Mouse (Mus musculus) hindbrain, embryonic 12.5 days (tissue): ENCODE measurements around the gene Cygb. TPM values are rescaled to one million over a fixed set of nuclear protein-coding genes. Genes with fewer than 3 reads are reported as not detected.

Source experiments
- ATAC-seq: fragments of 200-750 bp; cut with Nextera tagmentation; 2 replicates; pipeline ENCODE4 v1.8.0; 2017; ENCODE audit warnings: moderate TSS enrichment; ENCODE audit not compliant: low FRiP score
- H3K27ac ChIP-seq: fragments of 300-500 bp; sonication (generic); 2 replicates; pipeline ENCODE4 v1.5.1; 2016; ENCODE audit warnings: mild to moderate bottlenecking
- H3K27me3 ChIP-seq: fragments of 300-500 bp; sonication (generic); 2 replicates; pipeline ENCODE4 v1.6.1; 2016; ENCODE audit warnings: mild to moderate bottlenecking
- H3K36me3 ChIP-seq: fragments of 300-500 bp; sonication (generic); 2 replicates; pipeline ENCODE4 v1.6.1; 2016; ENCODE audit warnings: mild to moderate bottlenecking
- H3K4me1 ChIP-seq: fragments of 300-500 bp; sonication (generic); 2 replicates; pipeline ENCODE4 v1.6.1; 2016
- H3K4me2 ChIP-seq: fragments of 300-500 bp; sonication (generic); replicated peaks from 2 replicates; pipeline ENCODE4 v1.6.1; 2016; ENCODE audit warnings: mild to moderate bottlenecking
- H3K4me3 ChIP-seq: fragments of 300-500 bp; sonication (generic); 2 replicates; pipeline ENCODE4 v1.5.1; 2016; ENCODE audit warnings: mild to moderate bottlenecking
- H3K9ac ChIP-seq: fragments of 300-500 bp; sonication (generic); 2 replicates; pipeline ENCODE4 v1.6.1; 2016; ENCODE audit warnings: mild to moderate bottlenecking, moderate library complexity
- H3K9me3 ChIP-seq: fragments of 300-500 bp; sonication (generic); replicated peaks from 2 replicates; pipeline ENCODE4 v1.6.1; 2016; ENCODE audit warnings: mild to moderate bottlenecking
- WGBS: fragments of 180-500 bp; shearing (Covaris S2); methylation state at CpG from one replicate; pipeline ENCODE4 v1.1.7; 2016; 5-methylcytosine and 5-hydroxymethylcytosine counted together
- polyA plus RNA-seq: library from polyadenylated mRNA; unstranded; fragments of >200 nt; fragmentation: Nextera tagmentation; extraction: Ambion mirVana; gene quantifications from 2 replicates; pipeline ENCODE4 v1.2.1, GENCODE M21; 2016

Gene Cygb
- polyA plus RNA-seq, 1 experiment from 2014 or later, result 4.5 TPM

DNA sequence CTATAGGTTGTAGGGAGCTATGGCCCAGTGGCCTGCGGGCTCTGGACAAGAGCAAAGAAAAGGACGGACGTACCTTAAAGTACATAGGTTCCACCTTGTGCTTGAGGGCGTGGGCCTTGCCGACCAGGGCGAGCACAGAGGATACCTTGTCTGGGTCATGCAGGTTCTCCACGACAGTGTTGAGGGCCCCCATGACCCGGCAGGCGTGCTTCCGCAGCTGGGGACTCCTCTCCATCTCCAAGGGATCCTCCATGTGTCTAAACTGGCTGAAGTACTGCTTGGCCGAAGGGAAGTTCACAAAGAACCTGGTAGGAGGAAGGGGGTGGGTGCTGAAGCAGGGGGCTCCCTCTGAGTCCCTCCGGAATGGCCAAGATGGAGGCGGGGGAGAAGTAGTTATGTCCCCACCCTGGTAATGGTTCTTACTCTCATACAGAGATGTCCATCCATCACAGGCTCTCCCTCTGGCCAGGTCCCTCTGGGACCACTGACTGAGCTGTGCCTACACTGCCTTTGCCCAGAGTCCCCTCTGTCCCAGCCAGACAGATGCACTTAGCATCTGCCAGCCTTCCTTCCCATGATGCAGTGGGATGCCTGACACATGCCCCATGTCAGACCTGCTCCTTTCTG lies 4.3 kb downstream of the Cygb start:
- peaks cover 38% of the 10 kb centered on the region for H3K4me1 ChIP-seq
- no peak for ATAC-seq
- no peaks in the 10 kb centered on the region for H3K9me3 ChIP-seq
- H3K4me2 ChIP-seq, result no peak overlapping the region
- H3K9ac ChIP-seq, result peak overlapping the region; percentile 5; the same call in 1 of the 2 replicates
- H3K36me3 ChIP-seq, result no peaks in the 10 kb centered on the region
- H3K27ac ChIP-seq, result 0 out of 2 replicates have a peak overlapping the region, but pooled peaks have one; percentile 12
- WGBS, result 89% methylated on average over 13 of the region's 13 CpGs
- peaks cover 63% of the 10 kb centered on the region for H3K27me3 ChIP-seq
- no peak overlapping the region for H3K4me3 ChIP-seq

DNA sequence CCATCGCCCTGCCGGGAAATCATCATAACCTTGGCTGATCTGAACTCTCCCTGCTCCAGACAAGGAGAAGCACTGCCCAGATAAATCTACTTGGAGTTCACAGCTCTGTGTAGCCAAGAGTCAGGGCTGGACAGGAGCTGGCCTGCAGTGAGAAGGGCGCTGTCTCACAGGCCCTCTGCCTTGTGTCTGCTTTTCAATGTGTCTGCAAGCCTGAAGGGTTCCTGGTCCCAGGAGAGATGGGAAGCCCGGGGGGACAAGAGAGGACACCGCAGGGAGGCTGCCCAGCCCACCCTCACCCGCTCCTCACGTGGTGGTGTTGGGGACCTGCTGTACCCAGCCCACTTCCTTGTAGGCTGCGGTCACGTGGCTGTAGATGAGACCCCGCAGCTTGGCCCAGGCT lies 5.1 kb downstream of the Cygb start:
- Histone ChIP-seq H3K9ac (no peak overlapping the region; the same call in 1 of the 2 replicates), H3K4me2 (no peak overlapping the region), H3K27ac (no peak overlapping the region), H3K9me3 (no peaks in the 10 kb centered on the region), H3K36me3 (no peaks in the 10 kb centered on the region), H3K27me3 (peaks cover 57% of the 10 kb centered on the region), H3K4me1 (peaks cover 36% of the 10 kb centered on the region), H3K4me3 (no peak overlapping the region)
- ATAC-seq, result no peak
- 69% methylated on average over 10 of the region's 10 CpGs for WGBS

DNA sequence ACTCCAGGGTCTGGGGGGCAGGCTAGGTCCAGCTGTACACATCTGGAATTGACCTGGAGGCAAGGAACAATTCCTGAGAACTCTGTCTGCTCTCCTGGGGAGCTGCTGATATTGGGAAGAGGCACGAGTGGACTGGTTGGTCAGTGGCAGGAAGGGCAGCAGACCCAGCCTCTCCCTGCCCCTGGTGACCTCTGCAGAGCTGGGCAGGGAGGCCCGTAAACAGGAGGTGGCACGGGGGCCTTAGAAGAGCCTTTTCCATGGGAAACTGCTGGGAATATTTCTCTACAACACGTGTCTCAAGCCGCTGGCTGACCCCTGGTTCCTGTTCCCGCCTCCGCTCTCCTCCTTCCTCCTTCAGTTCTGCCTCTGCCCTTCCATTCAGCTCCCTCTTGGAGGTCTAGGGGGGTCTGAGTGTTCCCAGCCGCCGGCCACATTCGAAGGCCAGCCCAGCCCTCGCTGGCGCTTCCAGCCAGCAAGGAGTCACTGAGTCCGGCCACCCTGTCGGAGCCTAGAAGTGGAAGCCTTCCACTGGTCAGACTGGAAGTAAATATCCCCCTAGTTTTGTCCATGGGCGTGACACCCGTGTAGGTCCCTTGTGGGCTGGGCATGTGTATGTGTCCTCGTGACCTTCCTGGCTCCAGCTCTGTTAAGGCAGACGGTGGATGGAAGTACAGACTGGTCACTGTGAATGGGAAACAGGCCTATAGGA lies 5.7 kb downstream of the Cygb start:
- Histone ChIP-seq H3K4me3 (no peak overlapping the region), H3K27ac (0 out of 2 replicates have a peak overlapping the region, but pooled peaks have one; percentile 12), H3K4me2 (no peak overlapping the region), H3K9ac (0 out of 2 replicates have a peak overlapping the region, but pooled peaks have one; percentile 18), H3K36me3 (no peaks in the 10 kb centered on the region), H3K27me3 (peaks cover 53% of the 10 kb centered on the region), H3K9me3 (no peaks in the 10 kb centered on the region), H3K4me1 (peaks cover 38% of the 10 kb centered on the region)
- 51% methylated on average over 18 of the region's 18 CpGs for WGBS
- no peak for ATAC-seq

DNA sequence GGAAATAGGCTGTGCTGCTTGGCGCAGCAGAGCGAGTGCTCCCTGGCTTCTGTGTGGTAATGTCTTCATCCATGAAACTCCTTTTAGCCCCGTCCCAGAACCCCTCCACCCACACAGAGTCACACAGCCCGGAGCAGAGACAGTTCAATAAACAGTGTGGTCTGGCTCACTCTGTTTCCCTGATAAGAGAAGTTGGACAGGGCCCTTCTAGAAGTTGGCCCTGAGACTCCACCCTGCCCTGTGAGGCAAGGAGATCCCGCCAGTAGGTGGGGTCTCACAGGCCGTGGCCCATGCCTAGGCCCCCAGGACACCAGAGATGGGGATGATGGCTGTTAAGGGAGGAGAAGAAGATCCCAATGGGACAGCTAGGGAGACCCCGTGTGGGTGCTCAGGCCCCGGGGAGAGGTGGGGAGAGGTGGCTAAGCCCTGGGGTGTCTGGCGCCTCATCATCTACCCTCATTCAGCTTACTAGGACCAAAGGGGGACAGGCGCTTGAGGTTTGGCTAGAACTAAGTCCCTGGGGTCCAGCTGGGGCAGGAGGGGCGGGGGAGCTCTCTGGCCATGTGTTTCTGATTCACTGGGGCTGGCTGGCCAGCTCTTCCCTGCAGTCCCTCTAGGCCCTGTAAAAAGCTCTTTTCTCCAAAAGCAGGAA lies 6.6 kb downstream of the Cygb start:
- no peaks in the 10 kb centered on the region for H3K9me3 ChIP-seq
- no peak overlapping the region for H3K9ac ChIP-seq
- 57% methylated on average over 11 of the region's 11 CpGs for WGBS
- ATAC-seq, result no peak
- peaks cover 35% of the 10 kb centered on the region for H3K4me1 ChIP-seq
- no peak overlapping the region for H3K27ac ChIP-seq
- no peaks in the 10 kb centered on the region for H3K36me3 ChIP-seq
- H3K4me2 ChIP-seq, result no peak overlapping the region
- H3K27me3 ChIP-seq, result peaks cover 44% of the 10 kb centered on the region
- H3K4me3 ChIP-seq, result no peak overlapping the region

DNA sequence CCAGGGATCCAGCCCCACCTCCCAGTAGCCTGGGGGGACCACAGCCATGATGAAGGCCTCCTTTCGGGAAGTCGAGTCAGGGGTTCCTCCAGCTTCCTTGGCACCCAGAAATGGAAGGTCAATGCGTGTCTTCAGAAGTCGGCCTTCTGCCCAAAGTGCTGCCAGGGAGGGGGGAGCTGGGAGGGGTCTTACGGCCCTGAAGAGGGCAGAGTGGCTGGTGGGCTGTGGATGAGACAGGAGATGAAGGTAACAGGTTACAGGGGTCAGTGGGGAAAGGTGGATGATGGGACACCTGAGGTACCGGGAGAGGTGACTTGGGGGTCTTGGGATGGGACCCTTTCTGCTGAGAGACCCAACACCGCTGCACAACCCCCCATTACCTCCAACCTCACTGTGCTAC lies 7.3 kb downstream of the Cygb start:
- peaks cover 31% of the 10 kb centered on the region for H3K4me1 ChIP-seq
- H3K9me3 ChIP-seq, result no peaks in the 10 kb centered on the region
- no peak for ATAC-seq
- no peak overlapping the region for H3K9ac ChIP-seq
- no peak overlapping the region for H3K4me2 ChIP-seq
- peaks cover 37% of the 10 kb centered on the region for H3K27me3 ChIP-seq
- H3K27ac ChIP-seq, result no peak overlapping the region
- no peak overlapping the region for H3K4me3 ChIP-seq
- H3K36me3 ChIP-seq, result no peaks in the 10 kb centered on the region
- 79% methylated on average over 7 of the region's 7 CpGs for WGBS

DNA sequence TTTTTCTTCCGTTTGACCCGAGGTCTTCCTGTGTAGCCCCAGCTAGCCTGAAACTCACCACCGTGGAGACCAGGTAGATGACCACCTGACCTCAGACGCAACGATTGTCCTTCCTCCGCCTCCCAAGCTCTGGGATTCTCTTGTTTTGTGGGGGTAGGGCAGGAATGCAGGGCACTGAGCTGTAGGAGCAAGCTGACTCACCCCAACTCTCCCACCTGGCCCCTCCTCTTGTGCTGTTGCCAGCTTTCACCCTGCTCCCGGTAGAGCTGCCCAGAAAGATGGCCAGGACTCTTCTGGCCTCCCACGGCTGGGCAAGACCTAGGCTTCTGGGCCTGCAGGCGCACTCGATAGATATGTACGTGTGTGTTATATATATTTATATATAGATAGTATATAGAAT lies 8.0 kb downstream of the Cygb start:
- no peak for ATAC-seq
- Histone ChIP-seq H3K4me1 (peaks cover 31% of the 10 kb centered on the region), H3K27ac (no peak overlapping the region), H3K36me3 (no peaks in the 10 kb centered on the region), H3K4me2 (no peak overlapping the region), H3K9ac (no peak overlapping the region), H3K27me3 (peaks cover 31% of the 10 kb centered on the region), H3K4me3 (no peak overlapping the region), H3K9me3 (no peaks in the 10 kb centered on the region)
- WGBS, result 68% methylated on average over 11 of the region's 11 CpGs

DNA sequence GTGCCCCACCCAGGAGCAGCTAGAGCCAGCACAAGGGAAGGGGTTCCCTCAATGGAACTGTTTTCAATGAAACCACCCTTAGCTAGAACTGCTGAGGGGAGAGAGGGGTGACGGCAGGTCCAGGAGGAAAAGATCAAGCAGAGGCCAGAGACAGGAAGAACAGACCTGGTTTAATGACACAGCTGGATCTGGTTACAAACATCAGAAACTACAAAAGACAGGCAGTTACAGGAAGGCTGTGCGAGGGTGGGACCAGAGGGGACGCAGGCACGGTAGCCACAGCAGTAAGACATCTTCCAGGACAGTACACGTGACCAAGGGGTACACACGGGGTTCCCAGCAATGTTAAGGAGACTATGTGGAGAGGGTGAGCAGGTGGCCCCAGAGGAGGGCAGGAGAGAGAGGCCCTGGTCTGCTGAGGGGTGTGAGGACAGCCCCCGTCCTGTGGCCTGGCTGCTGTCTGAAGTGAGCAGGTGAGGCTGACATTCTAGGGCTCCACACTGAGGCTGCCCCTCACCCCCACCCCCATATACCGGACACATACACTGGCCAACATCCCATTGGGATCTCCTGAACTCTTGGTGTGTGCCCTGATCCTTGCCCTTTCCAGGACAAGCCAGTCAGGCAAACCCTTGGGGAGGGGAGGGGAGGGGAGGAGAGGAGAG lies 8.5 kb downstream of the Cygb start:
- ATAC-seq, result no peak
- H3K4me3 ChIP-seq, result no peak overlapping the region
- H3K4me2 ChIP-seq, result no peak overlapping the region
- 65% methylated on average over 8 of the region's 8 CpGs for WGBS
- peaks cover 31% of the 10 kb centered on the region for H3K4me1 ChIP-seq
- no peak overlapping the region for H3K27ac ChIP-seq
- peaks cover 25% of the 10 kb centered on the region for H3K27me3 ChIP-seq
- H3K9ac ChIP-seq, result no peak overlapping the region
- H3K36me3 ChIP-seq, result no peaks in the 10 kb centered on the region
- H3K9me3 ChIP-seq, result no peaks in the 10 kb centered on the region

DNA sequence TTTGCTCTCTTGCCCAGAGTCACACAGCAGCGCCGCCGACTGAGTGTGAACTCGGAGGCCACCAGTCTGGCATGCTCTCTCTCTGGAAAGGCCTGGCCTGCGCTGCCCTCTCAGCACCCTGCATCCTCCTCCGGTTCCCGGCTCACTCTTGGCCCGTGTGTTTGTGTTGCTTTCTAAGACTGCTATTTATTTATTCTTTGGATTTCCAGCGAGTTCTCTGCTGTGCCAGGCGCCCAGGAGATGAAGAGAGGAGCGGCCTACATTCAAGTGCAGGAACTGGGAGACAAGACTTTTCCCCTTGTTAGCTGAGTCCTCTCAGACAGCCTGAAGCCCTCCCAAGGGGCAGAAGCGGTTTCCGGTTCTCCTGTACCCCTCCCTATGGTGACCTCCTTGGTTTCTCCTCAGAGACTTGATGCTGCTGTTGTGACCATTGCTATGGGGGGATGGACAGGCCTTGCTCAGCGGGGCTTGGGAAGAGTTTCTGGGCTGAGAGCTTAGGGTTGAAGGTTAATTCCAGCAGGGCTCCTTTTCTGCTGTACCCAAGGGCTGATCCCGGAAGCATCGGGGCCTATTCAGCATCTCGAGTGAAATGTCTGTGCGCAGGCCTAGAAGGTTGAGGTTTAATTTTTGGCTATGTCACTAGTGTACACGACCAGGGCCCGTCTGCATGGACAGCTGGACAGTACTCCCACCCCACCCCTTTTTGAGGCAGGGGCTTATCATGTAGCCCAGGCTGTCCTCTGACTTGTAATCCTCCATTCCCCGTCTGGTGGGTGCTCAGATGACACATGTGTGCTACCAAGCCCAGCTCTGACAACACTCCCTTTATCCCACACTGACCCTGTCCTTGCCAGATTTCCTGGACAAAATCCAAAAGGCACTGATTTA lies 9.6 kb downstream of the Cygb start:
- Histone ChIP-seq H3K27ac (0 out of 2 replicates have a peak overlapping the region, but pooled peaks have one; percentile 60), H3K9me3 (no peaks in the 10 kb centered on the region), H3K4me2 (peak overlapping the region; percentile 54; the same call in 1 of the 2 replicates), H3K27me3 (peaks cover 16% of the 10 kb centered on the region), H3K4me3 (no peak overlapping the region), H3K36me3 (no peaks in the 10 kb centered on the region), H3K4me1 (peaks cover 31% of the 10 kb centered on the region), H3K9ac (0 out of 2 replicates have a peak overlapping the region, but pooled peaks have one; percentile 2)
- WGBS, result 40% methylated on average over 21 of the region's 21 CpGs
- no peak for ATAC-seq

DNA sequence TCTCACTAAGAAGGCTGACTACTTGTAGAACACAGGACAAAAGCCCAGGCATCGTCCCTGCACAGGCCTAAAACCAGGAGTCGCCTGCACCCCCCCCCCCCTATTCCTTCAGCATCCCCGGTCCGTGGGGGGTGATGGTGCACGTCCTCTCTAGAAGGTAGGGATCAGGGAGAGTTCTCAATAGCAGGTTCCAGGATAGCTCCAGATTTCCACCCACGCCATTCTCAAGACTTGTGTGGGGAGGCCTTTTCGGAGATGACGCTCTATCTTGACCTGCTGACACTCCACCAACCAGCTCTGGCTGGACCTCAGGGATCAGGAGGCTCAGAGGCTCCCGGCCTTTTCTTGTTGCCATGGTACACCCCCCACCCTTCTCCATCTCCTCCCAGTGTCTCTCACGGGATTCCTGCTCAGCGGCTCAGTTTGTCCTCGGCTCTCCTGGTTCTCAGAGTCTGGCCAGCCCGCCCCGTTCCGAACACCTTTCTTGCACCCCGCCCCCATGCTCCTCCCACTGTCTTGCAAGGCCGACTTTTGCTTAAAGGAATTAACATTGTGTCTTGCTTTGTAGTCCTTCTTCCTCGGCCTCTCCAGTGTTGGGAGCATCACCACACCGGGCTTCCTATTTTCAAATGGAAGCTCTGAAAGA lies 10.4 kb downstream of the Cygb start:
- Histone ChIP-seq H3K36me3 (no peaks in the 10 kb centered on the region), H3K4me3 (peak overlapping the region; percentile 11; the same call in 1 of the 2 replicates), H3K27ac (0 out of 2 replicates have a peak overlapping the region, but pooled peaks have one; percentile 60), H3K9me3 (no peaks in the 10 kb centered on the region), H3K27me3 (0 out of 2 replicates have a peak, but pooled peaks cover 10% of the 10 kb centered on the region), H3K9ac (peak overlapping the region; percentile 37; the same call in 1 of the 2 replicates), H3K4me1 (peaks cover 26% of the 10 kb centered on the region), H3K4me2 (peak overlapping the region; percentile 54)
- 5% methylated on average over 19 of the region's 19 CpGs for WGBS
- ATAC-seq, result peak; percentile 56

DNA sequence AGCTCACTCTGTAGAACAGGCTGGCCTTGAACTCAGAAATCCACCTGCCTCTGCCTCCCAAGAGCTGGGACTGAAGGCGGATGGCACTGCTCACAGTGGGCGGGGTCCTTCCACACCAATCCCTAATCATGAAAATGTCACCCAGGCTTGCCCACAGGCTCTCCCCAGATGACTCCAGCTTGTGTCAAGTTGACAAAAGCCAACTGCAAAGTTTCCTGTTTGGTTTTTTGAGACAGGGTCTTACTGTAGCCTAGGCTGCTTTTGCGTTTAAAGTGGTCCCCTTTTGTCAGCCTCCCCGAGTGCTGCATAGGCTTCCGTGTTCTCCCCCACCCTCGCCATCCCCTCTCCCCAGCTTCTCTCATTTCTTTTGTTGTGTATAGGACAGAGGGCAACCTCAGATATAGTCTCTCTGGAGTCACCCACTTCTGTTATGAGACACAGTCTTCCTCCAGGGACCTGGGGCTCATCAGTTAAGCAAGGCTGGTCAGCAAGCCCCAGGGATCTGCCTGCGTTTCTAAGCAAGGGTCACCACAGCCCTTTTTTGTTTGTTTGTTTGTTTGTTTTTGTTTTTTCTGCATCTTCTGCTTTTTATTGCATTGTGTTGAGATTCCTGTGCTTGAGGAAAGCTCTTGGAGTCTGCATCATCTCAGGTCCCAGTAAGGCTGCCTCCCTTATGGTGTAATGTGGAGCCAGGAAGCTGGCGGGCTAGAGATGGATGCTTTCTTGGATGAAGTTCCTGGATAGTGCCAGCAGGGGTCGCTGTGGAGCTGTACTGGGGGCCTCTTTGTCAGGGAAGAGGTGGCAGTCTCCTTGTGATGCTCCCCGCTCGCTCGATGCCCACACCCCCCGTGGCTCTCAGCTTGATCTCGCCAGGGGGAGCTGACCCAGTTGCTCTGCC lies 11.2 kb downstream of the Cygb start:
- Histone ChIP-seq H3K9me3 (no peaks in the 10 kb centered on the region), H3K36me3 (no peaks in the 10 kb centered on the region), H3K27ac (0 out of 2 replicates have a peak overlapping the region, but pooled peaks have one; percentile 60), H3K4me1 (peaks cover 20% of the 10 kb centered on the region), H3K27me3 (0 out of 2 replicates have a peak, but pooled peaks cover 10% of the 10 kb centered on the region), H3K9ac (peak overlapping the region; percentile 37; the same call in 1 of the 2 replicates), H3K4me2 (peak overlapping the region; percentile 54), H3K4me3 (0 out of 2 replicates have a peak overlapping the region, but pooled peaks have one; percentile 11)
- 37% methylated on average over 14 of the region's 14 CpGs for WGBS
- peak; percentile 81 for ATAC-seq
